Mouse (Mus musculus) kidney, postnatal 0 days (tissue): ENCODE measurements around the gene Rapgef3. TPM values are rescaled to one million over a fixed set of nuclear protein-coding genes. Genes with fewer than 3 reads are reported as not detected.

Source experiments
- ATAC-seq: fragments of 200-750 bp; cut with Nextera tagmentation; replicated peaks from 2 replicates; pipeline ENCODE4 v1.8.0; 2017; ENCODE audit warnings: low read depth, moderate number of reproducible peaks, moderate TSS enrichment, moderate library complexity; ENCODE audit not compliant: low FRiP score
- DNase-seq: peaks from one replicate; pipeline ENCODE4 v3.0.0-alpha.2; 2016; ENCODE audit warnings: low spot score
- H3K27ac ChIP-seq: fragments of 300-500 bp; sonication (generic); 2 replicates; pipeline ENCODE4 v1.5.1; 2014; ENCODE audit warnings: mild to moderate bottlenecking
- H3K27me3 ChIP-seq: fragments of 300-500 bp; sonication (generic); 2 replicates; pipeline ENCODE4 v1.6.1; 2014; ENCODE audit warnings: low read length, mixed read lengths; ENCODE audit not compliant: insufficient read depth
- H3K36me3 ChIP-seq: fragments of 300-500 bp; sonication (generic); 2 replicates; pipeline ENCODE4 v1.6.1; 2014; ENCODE audit warnings: low read length, mixed read lengths; ENCODE audit not compliant: insufficient read depth
- H3K4me1 ChIP-seq: fragments of 300-500 bp; sonication (generic); replicated peaks from 2 replicates; pipeline ENCODE4 v1.6.1; 2014; ENCODE audit warnings: antibody characterized with exemption, low read length, mixed read lengths; ENCODE audit not compliant: insufficient read depth
- H3K4me2 ChIP-seq: fragments of 300-500 bp; sonication (generic); 2 replicates; pipeline ENCODE4 v1.6.1; 2014; ENCODE audit warnings: mild to moderate bottlenecking, low read length, moderate library complexity, mixed read lengths
- H3K4me3 ChIP-seq: fragments of 300-500 bp; sonication (generic); replicated peaks from 2 replicates; pipeline ENCODE4 v1.5.1; 2014; ENCODE audit warnings: low read depth, low read length
- H3K9ac ChIP-seq: fragments of 300-500 bp; sonication (generic); 2 replicates; pipeline ENCODE4 v1.6.1; 2014; ENCODE audit warnings: low read depth, low read length
- H3K9me3 ChIP-seq: fragments of 300-500 bp; sonication (generic); replicated peaks from 2 replicates; pipeline ENCODE4 v1.6.1; 2016; ENCODE audit warnings: low read length, inconsistent platforms, mixed read lengths
- CTCF ChIP-seq: IDR thresholded peaks from 2 replicates; pipeline ENCODE4 v1.5.1; 2016; ENCODE audit warnings: antibody characterized with exemption, low read depth, mild to moderate bottlenecking, moderate library complexity
- WGBS: fragments of 180-500 bp; shearing (Covaris S2); extraction: QIAGEN DNeasy Blood & Tissue Kit; methylation state at CpG from one replicate; pipeline ENCODE4 v1.1.7; 2014; 5-methylcytosine and 5-hydroxymethylcytosine counted together
- polyA plus RNA-seq: library from polyadenylated mRNA; unstranded; fragments of >200 nt; fragmentation: Nextera tagmentation; extraction: Ambion mirVana; gene quantifications from 2 replicates; pipeline ENCODE4 v1.2.1, GENCODE M21; 2015

The Rapgef3 gene
- polyA plus RNA-seq, 1 experiment from 2014 or later, result 27.5 TPM

- TF ChIP-seq CTCF, result no peak
- ATAC-seq (no peak), DNase-seq (no peak)
- H3K36me3 ChIP-seq, result peaks cover 21% of the 10 kb centered on the region
- no peaks in the 10 kb centered on the region for H3K9me3 ChIP-seq
- WGBS, result 65% methylated on average over 19 of the region's 19 CpGs
- no peak overlapping the region for H3K4me3 ChIP-seq
- H3K4me1 ChIP-seq, result peaks cover 12% of the 10 kb centered on the region
- H3K27ac ChIP-seq, result 0 out of 2 replicates have a peak overlapping the region, but pooled peaks have one; percentile 25
- no peak overlapping the region for H3K9ac ChIP-seq
- H3K27me3 ChIP-seq, result no peaks in the 10 kb centered on the region
- H3K4me2 ChIP-seq, result no peak overlapping the region
These were observed 20.3 kb upstream of the Rapgef3 start for GRCm38 (mm10) chr15:97787799-97788667.

GRCm38 (mm10) chr15:97787148-97787798 lies 19.5 kb upstream of the Rapgef3 start:
- Histone ChIP-seq H3K9ac (no peak overlapping the region), H3K4me2 (no peak overlapping the region), H3K27ac (no peak overlapping the region), H3K4me1 (peaks cover 13% of the 10 kb centered on the region), H3K27me3 (no peaks in the 10 kb centered on the region), H3K9me3 (no peaks in the 10 kb centered on the region), H3K36me3 (peaks cover 18% of the 10 kb centered on the region), H3K4me3 (no peak overlapping the region)
- ATAC-seq, result no peak
- WGBS, result 82% methylated on average over 7 of the region's 7 CpGs
- no peak for TF ChIP-seq CTCF
- DNase-seq, result no peak

- WGBS, result 62% methylated on average over 10 of the region's 10 CpGs
- Histone ChIP-seq H3K4me2 (no peak overlapping the region), H3K36me3 (peaks cover 11% of the 10 kb centered on the region; the same call in 1 of the 2 replicates), H3K4me1 (peaks cover 17% of the 10 kb centered on the region), H3K27me3 (no peaks in the 10 kb centered on the region), H3K4me3 (no peak overlapping the region), H3K9ac (no peak overlapping the region), H3K9me3 (no peaks in the 10 kb centered on the region), H3K27ac (no peak overlapping the region)
- DNase-seq (no peak), ATAC-seq (no peak)
- no peak for TF ChIP-seq CTCF
These were observed 18.8 kb upstream of the Rapgef3 start for GRCm38 (mm10) chr15:97786412-97787112.

- Histone ChIP-seq H3K9me3 (no peaks in the 10 kb centered on the region), H3K9ac (no peak overlapping the region), H3K4me1 (peaks cover 19% of the 10 kb centered on the region), H3K4me3 (no peak overlapping the region), H3K27ac (0 out of 2 replicates have a peak overlapping the region, but pooled peaks have one; percentile 6), H3K27me3 (no peaks in the 10 kb centered on the region), H3K36me3 (0 out of 2 replicates have a peak, but pooled peaks cover 5% of the 10 kb centered on the region), H3K4me2 (0 out of 2 replicates have a peak overlapping the region, but pooled peaks have one; percentile 1)
- DNase-seq, result no peak
- TF ChIP-seq CTCF, result no peak; the same call in 1 of the 2 replicates
- no peak for ATAC-seq
- 80% methylated on average over 9 of the region's 9 CpGs for whole genome bisulfite sequencing
These were observed 18.1 kb upstream of the Rapgef3 start for GRCm38 (mm10) chr15:97785731-97786411.

- WGBS, result 7% methylated on average over 42 of the region's 45 CpGs
- peak overlapping the region; percentile 84 for H3K27ac ChIP-seq
- H3K9ac ChIP-seq, result peak overlapping the region; percentile 82
- no peaks in the 10 kb centered on the region for H3K27me3 ChIP-seq
- no peak for TF ChIP-seq CTCF
- peak overlapping the region; percentile 68 for H3K4me3 ChIP-seq
- peak; percentile 41 for ATAC-seq
- peak overlapping the region; percentile 62 for H3K4me2 ChIP-seq
- no peaks in the 10 kb centered on the region for H3K36me3 ChIP-seq
- H3K9me3 ChIP-seq, result no peaks in the 10 kb centered on the region
- peaks cover 29% of the 10 kb centered on the region for H3K4me1 ChIP-seq
- DNase-seq, result no peak
These were observed 16.9 kb upstream of the Rapgef3 start for GRCm38 (mm10) chr15:97784561-97785161.
